ENCODE assay signal across 8 mouse cellular contexts in genomic region chr12:107980261-107980961, GRCm38 (mm10). TPM values are rescaled to one million over a fixed set of nuclear protein-coding genes. Genes with fewer than 3 reads are reported as not detected.
DNase-seq lines count a peak whose midpoint lies in the region; ATAC-seq lines count a peak whose summit lies in the region.

No protein-coding gene starts in this region.

- WGBS in forebrain, embryonic 16.5 days, result 1% methylated on average over 51 of the region's 51 CpGs
- WGBS in kidney, embryonic 16.5 days, result 2% methylated on average over 50 of the region's 51 CpGs
- WGBS in midbrain, embryonic 16.5 days, result 2% methylated on average over 49 of the region's 51 CpGs

- peak; percentile 49 for ATAC-seq in forebrain, embryonic 16.5 days
- peak; percentile 79 for ATAC-seq in kidney, embryonic 16.5 days (ENCODE audit: low FRiP score, low TSS enrichment)
- 0 out of 2 replicates have a peak, but pooled peaks have one; percentile 27 for ATAC-seq in midbrain, embryonic 16.5 days

- DNase-seq in thymus, postnatal 25 days, result peak; percentile 31
- no peak for DNase-seq in thymus, postnatal 14 days
- no peak for DNase-seq in frontal cortex, adult 2 months (ENCODE audit: extremely low spot score in 1 of 2, low spot score in 1 of 2)
- no peak for DNase-seq in right cerebral cortex, postnatal 36 days (ENCODE audit: low spot score in 2 of 2)
- no peak for DNase-seq in right cerebral cortex, postnatal 25 days

- H3K27ac ChIP-seq in forebrain, embryonic 16.5 days (ENCODE audit: low read length), result peak overlapping the region; percentile 89
- H3K27ac ChIP-seq in kidney, embryonic 16.5 days (ENCODE audit: low read length), result peak overlapping the region; percentile 96
- peak overlapping the region; percentile 59; the same call in 1 of the 2 replicates for H3K27ac ChIP-seq in midbrain, embryonic 16.5 days (ENCODE audit: low read length)

- no peaks in the 10 kb centered on the region for H3K27me3 ChIP-seq in forebrain, embryonic 16.5 days (replicated peaks; ENCODE audit: control insufficient read depth, insufficient read depth, low read length)
- no peaks in the 10 kb centered on the region; the same call in 1 of the 2 replicates for H3K27me3 ChIP-seq in kidney, embryonic 16.5 days (ENCODE audit: insufficient read depth, low read length)
- no peaks in the 10 kb centered on the region for H3K27me3 ChIP-seq in midbrain, embryonic 16.5 days (ENCODE audit: control insufficient read depth, insufficient read depth, low read depth, low read length)

- peaks cover 93% of the 10 kb centered on the region for H3K4me1 ChIP-seq in forebrain, embryonic 16.5 days (replicated peaks; ENCODE audit: control insufficient read depth, insufficient read depth, low read length)
- peaks cover 58% of the 10 kb centered on the region for H3K4me1 ChIP-seq in kidney, embryonic 16.5 days (ENCODE audit: insufficient read depth, low read length)
- peaks cover 46% of the 10 kb centered on the region for H3K4me1 ChIP-seq in midbrain, embryonic 16.5 days (ENCODE audit: control insufficient read depth, insufficient read depth, low read length)

- no peaks in the 10 kb centered on the region for H3K36me3 ChIP-seq in forebrain, embryonic 16.5 days (ENCODE audit: control insufficient read depth, insufficient read depth)
- no peaks in the 10 kb centered on the region for H3K36me3 ChIP-seq in kidney, embryonic 16.5 days (ENCODE audit: insufficient read depth, low read length)
- no peaks in the 10 kb centered on the region for H3K36me3 ChIP-seq in midbrain, embryonic 16.5 days (ENCODE audit: control insufficient read depth, insufficient read depth, low read length)

- no peaks in the 10 kb centered on the region for H3K9me3 ChIP-seq in forebrain, embryonic 16.5 days (ENCODE audit: control insufficient read depth, low read length)
- H3K9me3 ChIP-seq in kidney, embryonic 16.5 days (ENCODE audit: low read length), result no peaks in the 10 kb centered on the region
- no peaks in the 10 kb centered on the region for H3K9me3 ChIP-seq in midbrain, embryonic 16.5 days (replicated peaks; ENCODE audit: control insufficient read depth, low read length, poor library complexity, severe bottlenecking)

- peak overlapping the region; percentile 62 for H3K9ac ChIP-seq in forebrain, embryonic 16.5 days (replicated peaks; ENCODE audit: low read depth, low read length)
- H3K9ac ChIP-seq in kidney, embryonic 16.5 days (replicated peaks; ENCODE audit: low read length), result peak overlapping the region; percentile 75
- peak overlapping the region; percentile 60 for H3K9ac ChIP-seq in midbrain, embryonic 16.5 days (ENCODE audit: low read depth, low read length)

- H3K4me3 ChIP-seq in forebrain, embryonic 16.5 days (replicated peaks; ENCODE audit: low read length), result peak overlapping the region; percentile 37
- peak overlapping the region; percentile 43 for H3K4me3 ChIP-seq in kidney, embryonic 16.5 days (ENCODE audit: low read length)
- peak overlapping the region; percentile 35 for H3K4me3 ChIP-seq in midbrain, embryonic 16.5 days (ENCODE audit: low read depth, low read length)

- peak overlapping the region; percentile 77 for H3K4me2 ChIP-seq in forebrain, embryonic 16.5 days (ENCODE audit: low read length)
- peak overlapping the region; percentile 82 for H3K4me2 ChIP-seq in kidney, embryonic 16.5 days (replicated peaks; ENCODE audit: low read depth, low read length)
- H3K4me2 ChIP-seq in midbrain, embryonic 16.5 days (ENCODE audit: low read length), result peak overlapping the region; percentile 69

RNA-seq across cellular contexts. Expression of gene Bcl11b, which starts 23.0 kb away (rescaled TPM):
- 81.4 and 87.9 TPM in 2 replicates for polyA plus RNA-seq in forebrain, embryonic 16.5 days (2015; fragmentation: Nextera tagmentation; extraction: Ambion mirVana)
- polyA plus RNA-seq in kidney, embryonic 16.5 days (2015; fragmentation: Nextera tagmentation; extraction: Ambion mirVana), result 2.6 TPM in 2 replicates
- polyA plus RNA-seq in midbrain, embryonic 16.5 days (2015; fragmentation: Nextera tagmentation; extraction: Ambion mirVana), result 22.6 and 23.9 TPM in 2 replicates
- 38.0 and 43.9 TPM in 2 replicates for polyA plus RNA-seq in frontal cortex, adult 2 months (2012; rRNA removed)

Comparison
In these comparisons a context has a peak if more than half of its experiments do, and no peak if none do; other contexts are left out.
1. ATAC-seq: peak in every context shown above with its lines; median percentile 79 in kidney, embryonic 16.5 days; 49 in forebrain, embryonic 16.5 days; 27 in midbrain, embryonic 16.5 days.